Mouse (Mus musculus) natural killer cell, adult 2 months (primary cell): ENCODE data around the gene Skp2.

Experiments
- DNase-seq, 2 experiments: peaks; one replicate each; pipeline ENCODE4 v3.0.0; 2022; ENCODE audit warnings: low spot score in 2 of 2

Skp2 gene

DNA sequence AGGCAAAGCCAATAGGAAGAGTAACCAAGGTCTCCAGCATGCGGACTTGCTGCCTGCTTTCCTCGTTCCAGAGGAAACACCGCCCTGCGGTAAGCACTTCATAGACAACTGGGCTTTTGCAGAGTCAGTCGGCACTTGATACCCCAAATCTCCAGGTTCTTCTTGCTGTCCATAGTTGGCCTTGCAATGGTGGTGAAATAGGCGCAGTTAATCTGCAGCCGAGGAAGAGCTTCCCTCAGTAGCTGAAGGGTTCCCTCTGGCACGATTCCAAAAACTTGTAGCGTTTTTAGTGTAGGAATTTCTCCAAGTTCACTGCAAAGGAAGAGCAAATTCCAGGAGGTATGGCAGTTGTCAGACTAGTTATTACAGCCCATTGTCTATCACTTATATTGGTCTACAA, 41.7 kb downstream of the Skp2 start:
- no peak for DNase-seq

DNA sequence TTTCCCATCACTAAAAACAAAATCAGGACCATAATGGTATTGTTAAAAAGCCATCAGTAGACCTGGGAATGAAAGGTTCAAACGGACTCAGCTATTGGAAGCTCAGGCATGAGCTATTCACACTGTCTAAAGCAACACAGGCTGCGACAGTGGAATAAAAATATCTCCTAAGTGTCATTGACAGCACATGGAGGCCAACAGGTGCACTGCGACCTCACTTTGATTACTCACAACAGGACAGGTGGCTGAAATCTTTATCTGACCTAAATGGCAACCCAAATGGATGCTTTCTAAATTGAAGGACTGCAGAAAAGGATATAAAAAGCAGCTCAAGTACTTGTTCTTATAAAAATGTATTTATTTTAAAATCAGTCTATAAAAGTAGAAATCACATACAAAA, 43.6 kb downstream of the Skp2 start:
- DNase-seq: no peak

DNA sequence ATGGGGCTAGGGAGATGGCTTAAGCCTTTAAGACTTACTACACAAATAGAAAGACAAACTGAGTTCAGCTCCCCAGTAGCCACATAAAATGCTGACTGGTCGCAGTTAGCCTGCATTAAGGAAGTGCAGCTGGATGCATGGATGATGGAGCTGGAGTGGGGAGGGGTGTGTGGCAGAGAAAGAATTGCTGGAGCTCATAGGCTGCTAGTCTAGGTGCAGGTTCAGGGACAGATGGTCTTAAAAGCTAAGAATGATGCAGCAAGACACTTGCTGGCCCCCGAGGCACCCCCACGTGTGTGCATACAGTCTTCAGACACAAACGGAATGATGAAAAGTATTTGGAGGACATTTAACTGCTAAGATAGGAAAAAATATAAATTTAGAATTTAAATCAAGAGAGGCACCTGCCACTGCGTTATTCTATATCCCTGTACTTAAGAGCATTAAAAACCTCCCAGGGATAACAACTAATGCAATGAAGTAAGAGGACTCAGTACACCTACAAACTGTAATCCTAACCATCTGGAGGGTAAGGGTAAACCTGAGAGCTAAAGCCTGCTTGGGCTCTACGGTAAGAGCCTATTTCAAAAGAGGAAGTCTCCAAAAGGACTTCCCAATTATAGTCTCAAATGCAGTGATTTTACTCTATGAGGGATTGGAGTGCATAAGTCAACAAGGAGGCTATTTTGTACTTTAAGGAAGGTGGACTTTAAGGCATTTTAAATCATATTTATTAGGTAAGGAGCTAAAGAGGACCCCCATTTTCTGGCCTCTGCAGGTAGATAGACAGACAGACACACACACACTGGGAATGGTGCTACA, 44.5 kb downstream of the Skp2 start:
- DNase-seq: no peak

DNA sequence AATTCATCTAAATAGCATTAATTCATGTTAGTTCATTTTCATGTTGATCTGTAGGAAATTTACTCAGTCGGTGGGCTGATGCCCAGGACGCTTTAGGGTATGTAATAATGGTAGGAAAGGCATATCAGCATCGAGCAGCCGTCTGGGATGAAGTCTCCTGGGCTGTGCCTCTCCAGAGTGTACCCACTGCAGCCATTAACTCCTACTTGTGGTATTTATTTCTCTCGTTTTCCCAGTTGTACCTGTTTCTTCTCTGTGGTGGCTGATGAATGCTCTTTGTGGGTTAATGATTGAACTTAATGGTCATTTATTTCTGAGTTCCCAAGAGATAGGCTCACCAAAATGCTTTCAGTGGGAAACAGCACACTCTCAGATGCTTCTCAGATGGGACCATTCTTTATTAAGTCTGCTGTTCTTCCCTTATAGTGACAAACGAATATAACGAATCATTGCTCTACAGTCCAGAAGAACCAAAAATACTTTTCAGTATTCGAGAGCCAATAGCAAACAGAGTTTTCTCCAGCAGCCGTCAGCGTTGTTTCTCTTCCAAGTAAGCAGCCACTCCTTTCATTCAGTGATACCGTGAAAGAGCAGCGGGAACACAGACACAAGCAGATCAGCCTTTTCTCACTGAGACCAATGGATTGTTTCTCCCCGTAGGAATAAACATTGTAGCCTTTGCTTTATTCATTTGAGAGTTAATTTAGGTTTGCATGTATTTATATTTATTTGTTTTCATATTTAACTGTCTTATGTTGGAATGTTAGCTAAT, 48.7 kb downstream of the Skp2 start:
- DNase-seq: no peak

DNA sequence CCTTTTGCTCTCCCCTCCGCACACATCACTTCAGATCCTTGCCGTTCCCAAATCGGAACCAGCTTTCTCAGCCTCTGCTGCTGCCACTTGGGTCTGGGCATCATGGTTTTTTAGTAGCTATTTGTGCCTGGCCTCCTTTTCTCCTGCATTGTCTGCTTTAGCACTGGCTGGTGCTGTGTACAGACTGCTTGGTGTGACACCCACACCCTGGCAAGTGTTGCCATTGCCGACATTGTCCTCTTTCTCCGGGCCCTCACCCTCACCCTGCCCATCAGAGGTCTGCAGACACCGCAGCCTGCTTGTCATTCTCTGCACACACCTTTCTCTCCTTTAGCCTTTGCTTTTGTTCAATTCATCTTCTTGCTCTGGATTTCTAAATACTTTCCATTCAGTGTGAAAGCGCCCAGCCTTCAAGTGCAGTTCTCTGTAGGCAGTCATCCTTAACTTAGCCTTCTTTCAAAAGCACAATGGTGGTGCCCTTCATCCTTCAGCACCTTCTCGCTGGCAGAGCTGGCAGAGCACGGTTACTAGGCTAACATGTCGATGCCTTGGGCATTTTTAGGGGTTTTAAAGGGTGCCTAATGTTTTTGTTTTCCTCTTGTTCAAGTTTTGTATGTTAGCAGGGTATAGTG, 54.7 kb downstream of the Skp2 start:
- no peak for DNase-seq

DNA sequence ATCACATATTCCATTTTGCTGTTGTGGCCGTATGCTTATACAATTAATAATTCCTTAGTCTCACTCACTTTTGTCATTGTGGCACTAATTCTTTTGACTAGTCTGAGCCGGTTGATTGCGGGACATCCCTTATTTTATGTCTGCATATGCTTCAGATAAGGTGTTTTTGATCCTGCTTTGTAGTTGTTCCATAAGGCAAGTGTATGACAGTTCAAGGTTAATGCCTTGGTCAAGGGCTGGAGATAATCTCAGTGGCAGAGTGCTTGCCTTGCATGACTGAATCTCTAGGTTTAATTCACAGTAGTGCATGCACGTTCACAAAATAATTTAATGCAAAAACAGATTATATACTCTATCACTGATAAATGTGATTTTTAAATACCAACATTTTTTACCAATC, 58.4 kb downstream of the Skp2 start:
- no peak for DNase-seq

DNA sequence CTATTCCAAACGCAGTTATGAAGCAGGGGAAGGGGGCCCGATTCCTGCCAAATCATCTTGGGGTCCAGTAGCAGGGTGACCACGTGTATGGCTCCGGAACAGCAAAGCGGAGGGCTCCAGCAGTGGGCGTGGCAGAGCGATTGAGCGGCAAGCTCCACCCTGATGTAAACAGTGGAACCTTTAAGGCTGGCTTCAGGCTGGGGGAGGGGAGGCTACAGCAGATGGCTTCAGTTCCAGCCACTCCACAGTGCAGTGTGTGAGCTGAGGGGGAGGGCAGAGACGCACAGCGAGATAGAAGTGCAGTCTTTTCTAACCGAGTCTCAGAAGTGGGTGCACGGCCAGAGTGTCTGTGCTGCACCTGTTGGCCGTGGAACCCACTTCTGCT, 60.9 kb downstream of the Skp2 start:
- DNase-seq: no peak

DNA sequence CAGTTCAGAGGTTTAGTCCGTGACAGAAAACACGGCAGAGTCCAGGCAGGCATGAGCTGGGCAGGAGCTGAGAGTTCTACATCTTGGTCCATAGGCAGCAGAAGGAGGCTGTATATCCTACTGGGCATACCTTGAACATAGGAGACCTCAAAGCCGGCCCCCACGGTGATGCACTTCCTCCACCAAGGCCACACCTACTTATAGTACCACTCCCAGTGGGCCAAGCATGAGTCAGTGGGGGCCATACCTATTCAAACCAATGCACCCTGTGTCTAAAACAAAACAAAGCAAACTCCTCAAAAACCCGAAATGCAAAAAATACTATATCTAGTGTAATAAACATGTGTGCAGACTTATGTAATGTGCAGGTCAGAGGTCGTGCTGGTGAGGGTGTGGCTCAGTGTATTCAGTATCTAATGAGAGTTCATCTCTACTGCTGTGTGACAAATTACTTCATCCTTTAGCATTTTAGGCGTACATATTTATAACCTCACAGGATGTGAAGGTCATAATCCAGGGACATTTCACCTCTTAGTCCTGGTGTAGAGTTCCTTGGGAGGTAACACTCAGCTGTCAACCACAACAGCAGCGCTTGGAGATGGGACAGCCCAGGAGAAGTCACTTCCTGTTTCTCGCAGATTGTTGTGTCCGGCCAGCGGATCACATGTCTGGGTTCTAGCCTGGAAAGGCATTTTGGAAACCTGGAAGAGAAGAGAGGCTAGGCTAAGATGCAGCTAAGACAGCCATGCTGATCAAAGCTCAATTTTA, 61.4 kb downstream of the Skp2 start:
- no peak for DNase-seq

DNA sequence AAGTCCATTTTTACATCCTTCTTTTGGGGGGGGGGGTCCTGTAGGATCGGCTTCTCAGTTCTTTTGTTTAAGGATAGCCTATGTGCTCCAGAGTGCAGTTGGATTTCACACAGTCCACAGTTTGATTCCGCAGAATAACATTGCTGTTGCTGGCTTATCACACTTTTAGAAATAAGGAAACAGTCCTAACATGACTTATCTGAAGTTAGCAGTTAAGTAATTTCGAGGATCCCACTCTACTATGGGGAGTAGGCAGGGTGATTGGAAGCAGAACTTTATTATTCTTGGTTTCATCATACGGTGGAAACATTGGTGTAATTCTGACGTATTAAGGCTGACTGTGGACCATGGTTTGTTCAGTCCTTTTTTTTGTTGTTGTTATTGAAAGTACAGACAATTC, 64.6 kb downstream of the Skp2 start:
- no peak for DNase-seq

DNA sequence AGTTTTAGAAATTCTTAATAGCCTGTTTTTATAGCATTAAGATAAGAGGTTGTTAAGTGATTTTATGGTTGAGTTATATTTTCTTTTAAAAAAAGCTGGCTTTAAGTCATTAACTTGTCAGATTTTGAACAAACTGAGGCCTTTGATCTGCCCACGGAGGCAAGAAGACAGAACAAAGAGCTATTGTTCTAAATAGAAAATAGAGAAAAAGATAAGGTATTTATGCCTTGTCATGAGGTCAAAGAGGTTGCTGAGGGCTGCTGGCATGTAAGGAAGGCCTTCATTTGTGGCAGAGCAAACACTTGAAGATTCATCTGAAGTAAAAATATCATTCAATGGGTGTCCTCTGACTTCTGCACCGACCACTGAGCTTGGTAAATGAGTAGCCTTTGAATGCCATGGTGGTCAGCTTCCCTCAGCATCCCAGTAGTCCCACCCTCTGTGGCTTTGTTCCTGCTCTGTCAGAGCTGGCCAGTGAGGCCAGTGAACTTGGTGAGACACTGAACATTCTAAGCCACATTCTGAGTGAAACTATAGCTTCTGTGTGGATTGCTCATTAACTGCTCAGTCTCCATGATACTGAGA, 66.0 kb downstream of the Skp2 start:
- no peak for DNase-seq

DNA sequence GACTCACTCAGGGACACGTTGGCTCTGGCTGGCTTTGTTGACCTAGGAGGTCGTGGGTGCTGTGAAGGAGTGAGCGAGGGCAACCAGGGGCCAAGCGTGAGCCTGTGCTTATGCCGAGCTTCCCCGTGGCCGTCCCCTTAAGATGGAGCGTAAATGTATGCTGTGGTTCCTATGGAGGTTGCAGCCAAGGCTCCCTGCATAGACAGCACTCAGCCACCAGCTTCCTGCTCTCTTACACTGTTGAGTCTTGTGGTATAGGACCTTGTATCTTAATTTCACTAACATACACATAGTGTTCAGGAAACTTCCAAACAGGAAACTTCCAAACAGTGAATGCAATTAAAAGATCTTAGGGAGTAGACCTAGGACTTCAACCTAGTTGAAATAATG, 66.5 kb downstream of the Skp2 start:
- no peak for DNase-seq

DNA sequence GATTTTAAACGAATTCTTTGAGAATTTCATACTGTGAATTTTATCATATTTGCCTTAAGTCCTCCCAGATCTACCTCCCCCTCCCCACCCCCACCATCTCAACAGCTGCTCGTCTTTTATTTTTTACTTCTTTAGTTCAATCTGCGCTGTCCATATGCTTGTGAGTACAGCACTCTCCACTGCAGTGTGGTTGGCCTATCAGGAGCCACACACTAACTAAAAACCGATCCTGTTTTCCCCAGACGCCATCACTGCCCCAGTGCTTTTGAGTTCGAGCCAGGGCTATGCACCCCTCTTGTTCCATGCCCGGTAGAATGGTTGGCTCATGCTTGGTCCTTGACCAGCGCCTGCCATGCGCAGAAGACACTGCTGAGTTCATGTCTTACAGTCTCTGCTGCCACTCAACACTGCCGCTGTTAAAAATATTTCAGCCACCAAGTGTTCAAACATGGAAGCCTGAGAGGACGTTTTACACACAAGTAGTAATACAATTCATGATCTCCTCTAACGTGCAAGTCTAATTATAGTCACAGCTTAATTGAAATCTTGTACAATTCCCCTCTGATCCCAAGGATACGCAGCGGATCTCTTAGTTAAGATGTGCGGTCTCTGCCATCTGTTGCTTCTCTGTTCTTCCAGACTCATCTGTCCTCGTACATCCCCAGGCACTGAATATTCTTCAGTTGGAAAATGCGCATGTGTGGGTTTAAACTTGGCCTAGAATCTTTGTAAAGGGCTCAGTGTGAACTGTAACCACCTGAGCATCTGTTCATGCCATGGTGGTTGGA, 67.1 kb downstream of the Skp2 start:
- DNase-seq: no peak

DNA sequence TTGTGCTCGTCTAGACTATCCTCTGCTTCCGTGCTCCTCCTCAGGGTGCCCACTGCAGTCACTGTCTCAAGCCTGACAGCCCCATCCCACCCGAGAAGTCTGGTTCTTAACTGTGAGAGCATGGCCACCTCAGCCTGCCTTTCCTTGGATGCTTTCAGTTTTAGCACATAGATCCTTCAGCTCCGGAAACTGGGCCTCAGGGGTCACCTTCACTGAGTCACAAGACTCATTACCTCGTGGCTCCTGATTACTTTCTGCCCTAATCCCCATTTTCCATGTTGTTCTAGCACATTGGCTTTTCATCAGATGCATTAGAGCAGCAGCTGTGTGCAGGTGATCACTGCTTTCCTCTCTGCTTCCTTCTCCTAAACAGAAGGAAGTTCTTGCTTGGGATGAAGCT, 67.8 kb downstream of the Skp2 start:
- no peak for DNase-seq

DNA sequence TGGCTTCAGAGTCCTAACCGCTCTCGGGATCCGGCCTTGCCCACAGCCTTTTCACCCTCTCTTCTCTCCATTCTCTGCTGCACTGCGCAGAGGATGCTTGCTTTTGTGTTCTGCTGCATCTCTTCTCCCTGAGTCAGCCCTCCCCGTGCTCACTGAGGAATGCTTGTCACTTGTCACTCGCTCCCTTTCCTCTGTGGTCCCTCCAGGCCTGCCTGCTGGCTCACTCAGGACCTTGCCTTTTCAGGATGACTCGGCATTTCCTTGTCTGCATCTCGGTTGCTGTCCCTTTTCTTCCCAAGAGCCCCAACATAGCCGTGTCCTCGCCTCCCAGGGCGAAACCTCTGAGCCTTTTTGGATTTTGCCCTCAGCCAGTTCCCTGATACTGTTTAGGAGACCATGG, 68.4 kb downstream of the Skp2 start:
- no peak for DNase-seq

DNA sequence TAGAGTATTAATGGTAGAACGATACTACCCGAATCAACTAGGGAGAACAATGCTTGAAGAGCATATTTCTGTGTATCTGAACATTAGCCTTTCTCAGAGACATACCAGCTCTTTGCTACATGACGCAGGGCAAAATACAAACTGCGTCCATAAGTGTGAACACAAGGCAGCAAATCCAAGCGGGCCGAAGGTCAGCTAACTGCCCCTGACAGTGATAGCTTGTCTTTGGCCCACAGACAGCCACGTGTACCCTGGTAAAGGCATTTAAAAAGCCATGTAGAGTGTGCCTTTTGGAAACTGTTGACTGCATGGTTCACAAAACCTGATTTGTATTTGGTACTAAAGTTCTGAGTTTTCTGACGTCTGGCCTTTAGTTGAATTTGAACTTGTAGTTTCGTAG, 72.5 kb downstream of the Skp2 start:
- DNase-seq: no peak

DNA sequence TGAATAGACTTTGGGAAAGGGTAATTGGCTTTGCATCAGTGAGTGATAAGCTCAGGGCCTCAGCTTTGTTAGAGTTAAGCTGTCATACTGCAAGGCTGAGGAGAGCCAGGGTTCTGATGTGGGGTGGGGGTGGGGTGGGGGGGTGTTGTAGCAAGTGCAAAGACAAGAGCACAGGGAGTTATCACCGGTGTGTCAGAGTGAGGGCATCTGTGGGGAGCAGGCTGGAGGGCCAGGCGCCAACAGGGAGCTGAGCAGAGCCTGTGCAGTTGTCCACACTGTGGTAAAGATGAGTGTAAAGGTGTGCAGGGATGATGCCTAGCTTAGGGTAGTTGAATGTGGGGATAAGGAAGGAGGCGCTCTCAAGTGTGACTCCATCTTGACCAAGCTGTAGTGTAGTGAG, 73.9 kb downstream of the Skp2 start:
- no peak for DNase-seq

DNA sequence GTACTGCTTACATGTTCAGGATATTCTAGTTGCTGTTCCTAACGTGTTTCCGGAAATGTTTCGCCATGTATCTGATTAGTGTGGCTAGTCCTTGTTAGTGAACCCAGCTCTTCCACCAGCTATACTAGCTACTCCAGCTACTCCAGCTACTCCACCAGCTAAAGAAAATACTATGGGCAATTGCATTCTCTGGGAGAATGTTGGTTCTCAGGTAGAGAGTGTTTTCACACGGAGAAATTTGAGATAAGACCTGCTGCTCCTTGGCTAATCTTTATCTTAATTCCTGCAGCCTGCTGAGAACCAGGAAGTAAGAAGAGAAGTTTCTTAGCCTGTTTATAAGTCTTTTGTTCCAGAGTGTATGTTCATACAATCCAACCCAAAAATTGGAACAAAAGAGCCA, 75.0 kb downstream of the Skp2 start:
- DNase-seq: no peak

DNA sequence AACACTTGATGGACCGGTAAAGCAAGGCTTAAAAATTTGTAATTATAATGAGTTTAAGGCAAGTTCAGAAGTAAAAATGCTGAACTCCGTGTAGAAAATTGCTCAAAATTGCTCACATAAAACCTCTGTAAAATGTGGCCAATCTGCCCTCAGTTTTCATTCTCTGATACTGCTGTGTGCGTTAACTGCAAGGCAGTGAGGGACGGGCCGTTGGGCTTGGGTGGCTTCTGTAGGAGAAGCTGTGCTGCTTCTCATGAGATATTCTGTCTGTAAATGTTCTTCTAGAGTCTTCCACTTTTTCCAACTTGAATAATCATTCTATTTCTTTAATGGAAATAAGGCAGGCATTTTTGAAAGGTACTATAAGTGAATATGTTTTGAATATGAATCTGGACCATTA, 75.6 kb downstream of the Skp2 start:
- DNase-seq: no peak

DNA sequence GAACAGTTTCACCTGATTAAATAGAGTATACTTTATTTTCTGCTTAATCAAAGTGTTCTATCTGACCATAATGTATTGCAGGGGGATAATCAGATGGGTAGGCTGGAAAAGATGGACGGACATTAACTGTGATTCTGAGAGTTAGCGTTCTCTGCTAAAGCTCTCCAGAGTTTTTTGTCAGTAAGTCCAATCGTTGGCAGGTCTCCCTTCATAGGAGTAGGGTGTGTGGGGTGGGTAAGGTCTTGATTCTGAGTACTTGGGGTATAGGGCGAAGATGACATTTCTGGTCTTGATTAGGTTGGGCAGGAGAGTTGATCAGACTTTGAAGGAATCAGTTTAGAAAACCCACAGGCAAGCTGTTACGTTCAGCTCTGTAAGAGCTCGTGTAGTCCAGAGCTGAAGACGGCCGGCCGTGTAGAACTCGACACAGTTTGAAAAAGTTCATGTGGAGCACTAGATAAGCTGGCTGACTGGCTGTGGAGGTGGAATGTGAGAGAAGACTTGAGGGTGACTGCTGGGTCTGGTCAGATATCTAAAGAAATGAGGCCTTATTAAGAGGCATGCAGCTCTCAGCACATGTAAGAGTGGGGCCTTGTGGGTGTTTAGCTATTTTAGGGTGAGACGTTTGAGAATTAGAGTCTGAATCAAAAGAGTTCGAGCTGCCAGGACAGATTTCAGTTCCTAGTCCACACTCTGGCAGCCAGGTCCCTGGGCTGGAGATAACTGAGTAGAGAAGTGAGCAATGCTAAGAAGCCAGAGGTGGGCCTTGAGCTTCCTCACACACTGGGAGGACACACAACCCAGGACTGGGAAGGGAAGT, 76.5 kb downstream of the Skp2 start:
- no peak for DNase-seq

DNA sequence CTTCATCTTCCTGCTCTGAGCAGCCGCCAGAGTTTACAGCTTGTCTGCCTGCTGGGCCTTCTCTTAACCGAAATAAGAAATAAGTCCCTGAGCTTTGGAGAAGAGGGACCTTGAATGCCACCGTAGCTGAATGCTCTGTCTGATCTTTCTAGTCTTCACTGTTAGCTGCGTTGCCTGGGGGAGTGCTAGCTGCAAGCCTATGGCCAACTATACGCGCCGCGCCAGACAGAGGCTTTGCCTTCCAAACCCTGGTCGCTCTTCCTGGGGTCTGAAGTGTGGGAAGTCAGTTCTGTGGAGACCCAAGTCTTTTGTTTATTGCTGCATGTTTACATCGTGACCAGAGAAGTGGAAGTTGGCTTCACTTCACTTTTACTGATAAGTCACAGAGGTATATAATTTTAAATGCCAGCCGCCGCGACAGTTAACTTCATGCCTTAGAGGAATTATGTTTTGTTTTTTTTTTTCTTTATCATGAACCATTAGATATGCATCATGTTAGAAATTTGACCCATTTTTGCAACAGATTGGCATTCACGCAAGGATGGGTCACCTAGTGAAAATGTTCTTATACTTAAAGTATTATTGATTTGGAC, 79.5 kb downstream of the Skp2 start:
- DNase-seq: no peak
